Mouse (Mus musculus) central nervous system, embryonic 14 days (tissue): ENCODE measurements around the gene Ubiad1. TPM values are rescaled to one million over a fixed set of nuclear protein-coding genes. Genes with fewer than 3 reads are reported as not detected.

Experiments
- polyA plus RNA-seq: library from polyadenylated mRNA; depleted of rRNA; stranded (reverse); fragments of >200 nt; gene quantifications from 2 replicates; pipeline ENCODE4 v1.2.3, GENCODE M21; 2012; rRNA removed

Ubiad1 gene
- polyA plus RNA-seq, result 12.4 and 13.0 TPM in 2 replicates

GRCm38 (mm10) chr4:148444250-148444967 is at the start of gene Ubiad1:
TSS of gene Ubiad1 (minus strand) at chr4:148444771.

GRCm38 (mm10) chr4:148448179-148448852 is 3.7 kb upstream of the Ubiad1 start, which contains the start of gene Mtor:
TSS of gene Mtor (plus strand) at chr4:148448611.

Other genes with a start within 250 kb of the Ubiad1 start
- gene Disp3, start 156.8 kb downstream of the Ubiad1 start, polyA plus RNA-seq, result 16.0 and 19.9 TPM in 2 replicates
- 27.3 and 30.4 TPM in 2 replicates for gene Mtor, start 3.8 kb upstream of the Ubiad1 start, polyA plus RNA-seq
- gene Angptl7, start 55.7 kb upstream of the Ubiad1 start, polyA plus RNA-seq, result 0.06 and 0.36 TPM in 2 replicates
- gene Exosc10, start 113.7 kb upstream of the Ubiad1 start, polyA plus RNA-seq, result 73.2 and 76.9 TPM in 2 replicates
- 111 and 122 TPM in 2 replicates for gene Srm, start 146.7 kb upstream of the Ubiad1 start, polyA plus RNA-seq
- gene Masp2, start 157.8 kb upstream of the Ubiad1 start, polyA plus RNA-seq, result 1.3 and 1.5 TPM in 2 replicates
- gene Tardbp, start 182.2 kb upstream of the Ubiad1 start, polyA plus RNA-seq, result 577 and 654 TPM in 2 replicates
- not detected in 2 replicates for gene Gm572, start 198.5 kb upstream of the Ubiad1 start, polyA plus RNA-seq